Mouse (Mus musculus) erythroblast, embryonic 14.5 days (primary cell): ENCODE results near the gene Sox6. TPM values are rescaled to one million over a fixed set of nuclear protein-coding genes. Genes with fewer than 3 reads are reported as not detected.

Experiments
- H3K27me3 ChIP-seq: 2 replicates; pipeline ENCODE4 v1.6.1; 2012; ENCODE audit warnings: inconsistent platforms; ENCODE audit not compliant: control insufficient read depth
- H3K36me3 ChIP-seq: 2 replicates; pipeline ENCODE4 v1.6.1; 2012; ENCODE audit warnings: mild to moderate bottlenecking, inconsistent platforms; ENCODE audit not compliant: control insufficient read depth
- H3K4me1 ChIP-seq: 2 replicates; pipeline ENCODE4 v1.6.1; 2012; ENCODE audit warnings: inconsistent platforms; ENCODE audit not compliant: control insufficient read depth
- H3K4me3 ChIP-seq: replicated peaks from 2 replicates; pipeline ENCODE3; 2012; ENCODE audit warnings: moderate library complexity, mild to moderate bottlenecking, inconsistent platforms
- H3K9me3 ChIP-seq: 2 replicates; pipeline ENCODE4 v1.6.1; 2012; ENCODE audit warnings: low read length, inconsistent platforms, mixed read lengths; ENCODE audit not compliant: control insufficient read depth
- GATA1 ChIP-seq: IDR thresholded peaks from 2 replicates; pipeline ENCODE4 v1.6.1; 2012; ENCODE audit warnings: low read length, inconsistent platforms, mixed read lengths
- TAL1 ChIP-seq: IDR thresholded peaks from 3 replicates; pipeline ENCODE4 v1.6.1; 2012; ENCODE audit warnings: low read length, inconsistent platforms, mixed read lengths
- polyA plus RNA-seq: library from polyadenylated mRNA; stranded (reverse); fragments of >175 nt; gene quantifications from 2 replicates; pipeline ENCODE4 v1.2.3, GENCODE M21; 2012

Sox6 gene
- polyA plus RNA-seq, 1 experiment: 3.7 TPM

DNA sequence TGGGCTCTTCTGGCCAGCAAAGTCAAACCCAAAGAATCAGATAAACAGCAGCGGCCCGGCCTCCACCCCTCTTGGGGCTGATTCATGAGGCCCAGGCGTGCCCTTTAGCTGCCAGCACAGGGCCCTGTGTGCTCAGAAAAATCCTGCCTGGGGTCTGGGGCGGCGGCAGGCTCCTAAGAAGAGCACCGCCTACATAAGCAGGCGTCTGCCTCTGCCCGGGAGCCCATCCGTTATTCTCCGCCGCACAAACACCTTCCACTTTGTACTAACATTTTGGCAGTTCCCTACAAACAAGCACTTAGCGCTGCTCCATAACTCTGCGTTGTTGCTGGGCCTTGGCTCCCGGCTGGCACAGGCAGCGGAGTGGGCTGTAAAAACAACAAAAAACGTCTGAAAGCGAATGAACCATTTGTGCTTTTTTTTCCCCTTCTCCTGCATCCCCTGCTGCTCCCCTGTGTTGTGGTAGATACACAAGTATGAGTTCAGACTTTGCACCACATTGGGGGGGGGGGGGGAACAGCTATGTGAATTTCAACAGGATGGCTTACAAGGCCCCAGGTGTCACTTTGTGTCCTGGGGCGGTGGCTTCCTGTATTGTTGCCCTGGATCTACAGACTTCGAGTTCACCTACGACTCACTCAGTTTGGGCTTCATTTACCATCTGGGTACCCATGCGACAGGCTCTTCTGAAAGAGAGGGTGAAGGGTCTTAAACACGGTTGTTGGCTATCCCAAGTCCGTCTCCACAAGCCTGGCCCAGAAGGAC lies 588.0 kb downstream of the Sox6 start:
- no peaks in the 10 kb centered on the region for H3K27me3 ChIP-seq
- no peaks in the 10 kb centered on the region for H3K36me3 ChIP-seq
- no peak overlapping the region for H3K4me3 ChIP-seq
- no peaks in the 10 kb centered on the region for H3K9me3 ChIP-seq
- TF ChIP-seq TAL1 (no peak), GATA1 (no peak)
- H3K4me1 ChIP-seq: no peaks in the 10 kb centered on the region

DNA sequence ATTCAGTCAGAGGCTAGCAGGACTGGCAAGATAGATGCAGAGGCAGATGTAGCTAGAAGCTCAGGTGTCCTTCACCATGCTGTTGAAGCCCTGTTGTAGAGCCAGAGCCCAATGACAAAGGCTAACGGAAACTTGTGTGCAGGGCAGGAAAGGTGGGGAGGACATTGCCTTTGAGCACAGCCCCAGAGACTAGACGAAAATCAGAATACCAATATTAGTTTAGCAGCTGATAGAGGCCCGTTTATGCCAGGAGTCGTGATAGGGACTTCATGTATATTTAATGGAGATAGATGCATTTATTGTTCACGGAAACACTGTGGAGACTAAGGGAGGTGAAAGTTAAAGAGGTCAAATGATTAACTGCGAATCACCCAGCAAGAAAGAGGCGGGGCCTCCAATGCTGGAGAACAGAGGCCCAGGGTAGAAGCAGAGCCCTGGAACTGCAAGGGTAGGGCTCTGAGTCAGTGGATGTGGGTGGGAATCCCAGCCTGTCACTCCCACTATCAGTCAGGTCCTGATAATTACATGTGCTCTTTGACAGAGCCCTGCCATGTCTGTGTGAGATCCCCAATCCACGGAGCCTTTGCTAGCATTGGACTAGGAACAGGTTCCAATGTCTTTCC lies 590.1 kb downstream of the Sox6 start:
- Histone ChIP-seq H3K27me3 (no peaks in the 10 kb centered on the region), H3K4me3 (no peak overlapping the region), H3K9me3 (no peaks in the 10 kb centered on the region), H3K4me1 (no peaks in the 10 kb centered on the region), H3K36me3 (no peaks in the 10 kb centered on the region)
- no peak for TF ChIP-seq TAL1
- TF ChIP-seq GATA1: no peak

DNA sequence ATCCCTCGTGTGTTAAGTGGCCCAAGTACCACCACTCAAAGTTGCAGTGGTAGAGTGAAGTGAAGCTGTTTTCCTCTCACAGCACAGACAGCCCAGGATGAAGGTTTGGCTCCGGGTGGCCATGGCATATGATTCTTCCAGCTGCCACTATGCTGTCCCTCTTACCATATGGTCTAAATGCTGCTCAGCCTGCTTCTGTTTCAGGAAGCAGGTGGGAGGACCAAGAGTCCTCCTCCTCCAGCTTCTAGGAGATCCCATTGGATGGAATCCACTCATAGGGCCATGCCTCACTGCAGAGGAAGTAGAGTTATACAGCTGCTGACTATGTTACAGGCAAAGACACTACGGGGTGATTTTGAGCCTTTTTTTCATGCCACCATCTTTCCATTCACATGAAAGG lies 591.5 kb downstream of the Sox6 start:
- Histone ChIP-seq H3K4me3 (no peak overlapping the region), H3K9me3 (no peaks in the 10 kb centered on the region)
- TF ChIP-seq GATA1 (no peak), TAL1 (no peak)

DNA sequence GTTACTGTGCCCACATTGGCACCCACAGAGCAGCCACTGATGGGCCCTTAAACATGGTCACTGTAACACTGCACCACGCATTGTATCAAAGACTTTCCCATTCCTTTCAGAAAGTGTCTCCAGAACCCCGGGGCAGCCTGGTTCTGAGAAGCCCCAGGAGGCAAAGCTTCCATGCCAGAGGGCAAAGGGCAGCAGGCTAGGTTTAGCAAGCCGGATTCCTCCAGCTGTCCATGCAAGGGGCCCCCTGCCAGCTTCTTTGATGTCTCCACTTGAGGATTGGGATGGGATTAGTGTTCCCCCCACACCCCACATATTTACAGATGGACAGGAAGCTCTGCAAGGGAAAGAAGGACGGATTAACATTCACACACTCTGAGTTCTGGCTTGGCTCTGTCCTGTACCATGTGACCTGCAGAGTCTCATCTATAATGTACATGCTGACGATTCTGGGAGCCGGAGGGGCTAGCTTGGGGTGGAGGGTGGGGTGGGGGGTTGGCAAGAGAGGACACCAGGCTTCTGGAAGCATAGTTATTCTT lies 592.0 kb downstream of the Sox6 start:
- no peak overlapping the region for H3K4me3 ChIP-seq
- TF ChIP-seq TAL1 (no peak), GATA1 (no peak)
- H3K27me3 ChIP-seq: no peaks in the 10 kb centered on the region
- no peaks in the 10 kb centered on the region for H3K4me1 ChIP-seq
- no peaks in the 10 kb centered on the region for H3K36me3 ChIP-seq
- no peaks in the 10 kb centered on the region for H3K9me3 ChIP-seq

More for the DNA sequence above, 591.5 kb downstream of the Sox6 start:
- no peaks in the 10 kb centered on the region for H3K36me3 ChIP-seq
- H3K27me3 ChIP-seq: no peaks in the 10 kb centered on the region
- no peaks in the 10 kb centered on the region for H3K4me1 ChIP-seq

DNA sequence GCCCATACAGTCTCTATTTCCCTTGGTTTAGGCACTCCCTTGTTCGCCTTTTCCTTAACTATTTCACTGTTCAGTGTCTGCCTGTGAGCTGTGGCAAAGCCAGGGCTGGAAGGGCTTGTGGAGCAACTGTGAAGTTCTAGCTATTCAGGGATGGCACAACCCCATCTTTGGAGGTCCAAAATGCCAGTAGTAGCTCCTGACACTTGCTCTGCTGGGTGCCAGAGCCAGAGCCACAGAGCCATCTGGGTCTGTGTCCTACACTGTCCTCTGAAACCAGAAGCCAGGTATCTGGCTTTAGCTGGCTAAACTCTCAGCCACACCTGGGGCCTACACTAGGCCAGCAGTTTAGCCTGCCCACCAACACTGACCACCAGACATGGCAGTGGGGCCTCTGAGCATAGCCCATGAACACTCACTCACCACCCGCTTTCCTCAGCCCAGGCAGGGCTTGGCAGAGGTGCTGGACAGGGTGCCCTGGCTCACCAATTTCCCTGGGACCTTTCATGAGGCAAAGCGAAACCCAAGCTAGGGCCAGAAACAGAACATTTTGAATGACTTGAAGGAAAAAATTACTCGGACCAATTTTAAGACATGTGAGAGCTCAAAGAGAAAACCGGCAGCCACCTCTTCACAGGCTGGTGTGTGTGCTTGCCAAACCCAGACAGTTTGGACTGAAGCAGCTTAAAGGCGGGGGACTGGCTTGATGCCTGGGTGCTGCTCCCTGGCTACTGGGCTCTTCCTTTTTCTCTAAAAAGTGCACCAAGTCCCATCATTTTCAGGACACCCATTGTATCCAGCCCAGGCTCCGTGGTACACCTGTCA lies 612.2 kb downstream of the Sox6 start:
- H3K9me3 ChIP-seq: no peaks in the 10 kb centered on the region
- no peaks in the 10 kb centered on the region for H3K27me3 ChIP-seq
- H3K36me3 ChIP-seq: no peaks in the 10 kb centered on the region
- TF ChIP-seq GATA1 (no peak), TAL1 (no peak)
- H3K4me1 ChIP-seq: no peaks in the 10 kb centered on the region
- H3K4me3 ChIP-seq: no peak overlapping the region

DNA sequence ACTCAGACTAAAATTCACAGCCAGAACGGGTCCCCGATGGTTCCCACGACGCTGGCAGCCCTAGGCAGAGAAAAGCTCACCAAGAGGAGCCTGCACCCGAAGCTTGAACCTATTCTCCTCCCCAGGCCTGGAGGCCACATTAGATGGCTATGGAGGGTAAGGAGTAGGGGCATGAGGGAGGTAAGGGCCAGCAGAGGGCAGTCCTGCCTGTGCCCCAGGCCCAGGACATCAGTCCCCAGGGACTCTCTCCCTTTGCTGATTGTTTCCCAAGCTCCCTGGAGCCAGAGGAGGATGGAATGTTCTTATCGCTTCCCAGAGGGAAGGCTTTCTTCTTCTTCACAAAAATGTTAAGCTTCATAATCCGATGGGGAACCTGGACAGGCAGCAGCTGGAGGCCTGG lies 615.8 kb downstream of the Sox6 start:
- Histone ChIP-seq H3K9me3 (no peaks in the 10 kb centered on the region), H3K27me3 (no peaks in the 10 kb centered on the region), H3K4me1 (no peaks in the 10 kb centered on the region), H3K4me3 (no peak overlapping the region), H3K36me3 (no peaks in the 10 kb centered on the region)
- no peak for TF ChIP-seq GATA1

DNA sequence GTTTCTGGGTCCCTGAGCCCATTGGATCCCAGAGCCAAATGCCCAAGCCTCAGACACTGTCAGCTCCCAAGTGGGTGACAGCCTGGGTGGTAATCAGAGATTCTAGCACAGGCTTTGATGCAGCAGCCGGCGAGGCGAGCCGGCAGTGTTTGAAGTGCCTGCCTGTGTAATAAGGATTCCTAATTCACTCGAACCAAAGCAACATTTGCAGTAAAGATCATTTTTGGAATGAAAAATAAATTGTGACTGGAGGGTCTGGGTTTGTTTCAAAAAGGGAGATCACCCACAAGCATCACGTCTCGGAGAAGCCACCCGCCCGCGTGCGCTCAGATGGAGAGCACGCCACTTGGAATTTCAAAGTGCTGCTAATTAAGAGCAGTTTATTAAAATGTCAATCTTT lies 617.6 kb downstream of the Sox6 start:
- Histone ChIP-seq H3K4me1 (no peaks in the 10 kb centered on the region), H3K36me3 (no peaks in the 10 kb centered on the region), H3K9me3 (no peaks in the 10 kb centered on the region), H3K4me3 (no peak overlapping the region), H3K27me3 (no peaks in the 10 kb centered on the region)
- TF ChIP-seq TAL1: no peak

Other genes with a start within 250 kb of the Sox6 start
- gene 1110004F10Rik, start 601 bp upstream of the Sox6 start, polyA plus RNA-seq: 4.2 and 5.1 TPM in 2 replicates
- 0.03 and 0.33 TPM in 2 replicates for gene Gm4353, start 45.8 kb upstream of the Sox6 start, polyA plus RNA-seq